Mouse (Mus musculus): ENCODE data around the gene Pdzd2. TPM values are rescaled to one million over a fixed set of nuclear protein-coding genes. Genes with fewer than 3 reads are reported as not detected.
A peak's percentile ranks its signal among the peaks of the same experiment; 100 is the strongest.

Pdzd2 gene
- polyA plus RNA-seq, 1 experiment from 2014 or later: 21.8 TPM

GRCm38 (mm10) chr15:12588661-12589060 lies 151.1 kb downstream of the Pdzd2 start:
- WGBS: 90% methylated on average over 3 of the region's 3 CpGs
- Histone ChIP-seq H3K9ac (no peak overlapping the region), H3K27ac (no peak overlapping the region)

DNA sequence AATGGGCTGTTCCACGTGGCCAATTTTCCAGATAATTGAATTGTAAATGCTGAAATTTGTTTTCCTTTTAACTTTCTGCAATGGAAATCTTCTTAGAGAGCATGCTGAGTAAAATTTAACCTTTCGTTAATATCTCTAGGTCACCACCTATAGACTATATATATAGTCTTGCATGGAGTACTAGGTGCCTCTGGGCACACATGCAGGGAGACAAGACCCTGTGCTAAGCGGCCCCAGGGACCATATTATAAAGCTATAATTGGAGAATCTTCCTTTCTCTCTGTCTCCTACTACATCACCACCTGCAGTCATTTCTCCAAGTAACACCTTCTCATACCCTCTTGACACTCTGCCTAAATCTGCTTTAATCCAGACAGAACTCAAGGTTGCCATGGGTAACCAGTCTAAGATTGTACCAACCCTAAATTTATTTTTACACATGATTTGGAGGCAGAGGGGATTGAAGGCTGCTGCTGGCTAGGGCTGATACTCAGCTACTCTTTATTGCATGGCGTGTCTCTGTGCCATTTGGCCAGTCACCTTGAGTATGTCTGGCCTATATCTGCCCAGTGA lies 152.8 kb downstream of the Pdzd2 start:
- Histone ChIP-seq H3K27me3 (0 out of 2 replicates have a peak, but pooled peaks cover 10% of the 10 kb centered on the region), H3K9me3 (no peaks in the 10 kb centered on the region), H3K4me3 (no peak overlapping the region), H3K27ac (no peak overlapping the region), H3K9ac (no peak overlapping the region), H3K4me2 (no peak overlapping the region), H3K36me3 (no peaks in the 10 kb centered on the region), H3K4me1 (peaks cover 11% of the 10 kb centered on the region; the same call in 1 of the 2 replicates)
- WGBS: 66% methylated on average over 4 of the region's 4 CpGs
- ATAC-seq (ENCODE audit: insufficient number of reproducible peaks, insufficient read depth, low FRiP score, low TSS enrichment, low read depth): no peak

More at GRCm38 (mm10) chr15:12588661-12589060, 151.1 kb downstream of the Pdzd2 start:
- no peaks in the 10 kb centered on the region for H3K9me3 ChIP-seq
- peaks cover 11% of the 10 kb centered on the region; the same call in 1 of the 2 replicates for H3K4me1 ChIP-seq
- ATAC-seq (ENCODE audit: insufficient number of reproducible peaks, insufficient read depth, low FRiP score, low TSS enrichment, low read depth): no peak
- H3K4me2 ChIP-seq: no peak overlapping the region
- H3K36me3 ChIP-seq: peaks cover 5% of the 10 kb centered on the region; the same call in 1 of the 2 replicates
- H3K27me3 ChIP-seq: peaks cover 16% of the 10 kb centered on the region; the same call in 1 of the 2 replicates
- no peak overlapping the region for H3K4me3 ChIP-seq

DNA sequence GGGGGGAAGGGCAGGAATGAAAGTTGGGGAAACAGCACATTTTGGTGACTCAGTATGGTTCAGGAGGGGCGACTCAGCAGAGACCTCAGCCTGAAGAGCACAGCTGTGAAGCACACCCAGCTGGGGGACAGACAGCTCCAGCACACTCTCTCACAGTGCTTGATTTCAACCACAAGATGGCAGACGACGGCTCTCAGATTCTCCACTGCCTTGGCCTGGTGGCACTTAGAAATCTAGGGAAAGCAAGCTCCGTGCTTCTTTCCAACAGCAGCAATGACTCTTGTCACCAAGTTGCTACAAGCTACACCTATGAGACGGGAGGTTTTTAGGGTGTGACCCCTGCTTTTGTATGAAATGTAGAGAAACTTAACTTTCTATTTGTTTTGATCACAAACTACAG lies 153.6 kb downstream of the Pdzd2 start:
- H3K4me1 ChIP-seq: peaks cover 14% of the 10 kb centered on the region; the same call in 1 of the 2 replicates
- WGBS: 3% methylated on average over 5 of the region's 5 CpGs
- H3K9me3 ChIP-seq: no peaks in the 10 kb centered on the region
- H3K4me2 ChIP-seq: no peak overlapping the region
- no peak overlapping the region for H3K9ac ChIP-seq
- peak; percentile 78; the same call in 1 of the 2 replicates for ATAC-seq (ENCODE audit: insufficient number of reproducible peaks, insufficient read depth, low FRiP score, low TSS enrichment, low read depth)
- H3K27ac ChIP-seq: no peak overlapping the region
- H3K27me3 ChIP-seq: 0 out of 2 replicates have a peak, but pooled peaks cover 8% of the 10 kb centered on the region
- H3K36me3 ChIP-seq: no peaks in the 10 kb centered on the region
- no peak overlapping the region for H3K4me3 ChIP-seq

- Histone ChIP-seq H3K4me1 (peaks cover 6% of the 10 kb centered on the region; the same call in 1 of the 2 replicates), H3K4me2 (no peak overlapping the region), H3K27ac (no peak overlapping the region), H3K9ac (no peak overlapping the region), H3K27me3 (0 out of 2 replicates have a peak, but pooled peaks cover 8% of the 10 kb centered on the region), H3K4me3 (no peak overlapping the region), H3K36me3 (no peaks in the 10 kb centered on the region), H3K9me3 (no peaks in the 10 kb centered on the region)
- ATAC-seq (ENCODE audit: insufficient number of reproducible peaks, insufficient read depth, low FRiP score, low TSS enrichment, low read depth): no peak
- 90% methylated on average over 3 of the region's 3 CpGs for WGBS
Observed at GRCm38 (mm10) chr15:12583051-12583450, 156.7 kb downstream of the Pdzd2 start.

- H3K27ac ChIP-seq: no peak overlapping the region
- H3K9me3 ChIP-seq: no peaks in the 10 kb centered on the region
- no peaks in the 10 kb centered on the region for H3K36me3 ChIP-seq
- no peak overlapping the region for H3K4me2 ChIP-seq
- no peak for ATAC-seq (ENCODE audit: insufficient number of reproducible peaks, insufficient read depth, low FRiP score, low TSS enrichment, low read depth)
- H3K27me3 ChIP-seq: 0 out of 2 replicates have a peak, but pooled peaks cover 8% of the 10 kb centered on the region
- H3K9ac ChIP-seq: no peak overlapping the region
- no peak overlapping the region for H3K4me3 ChIP-seq
- peaks cover 4% of the 10 kb centered on the region for H3K4me1 ChIP-seq
Observed at GRCm38 (mm10) chr15:12582471-12582870, 157.3 kb downstream of the Pdzd2 start.

GRCm38 (mm10) chr15:12579196-12579595 lies 160.5 kb downstream of the Pdzd2 start:
- no peak for ATAC-seq (ENCODE audit: insufficient number of reproducible peaks, insufficient read depth, low FRiP score, low TSS enrichment, low read depth)
- Histone ChIP-seq H3K4me3 (no peak overlapping the region), H3K27me3 (no peaks in the 10 kb centered on the region), H3K36me3 (no peaks in the 10 kb centered on the region), H3K9me3 (no peaks in the 10 kb centered on the region), H3K27ac (no peak overlapping the region), H3K9ac (no peak overlapping the region), H3K4me2 (no peak overlapping the region), H3K4me1 (peaks cover 12% of the 10 kb centered on the region)
- 77% methylated on average over 6 of the region's 6 CpGs for WGBS

DNA sequence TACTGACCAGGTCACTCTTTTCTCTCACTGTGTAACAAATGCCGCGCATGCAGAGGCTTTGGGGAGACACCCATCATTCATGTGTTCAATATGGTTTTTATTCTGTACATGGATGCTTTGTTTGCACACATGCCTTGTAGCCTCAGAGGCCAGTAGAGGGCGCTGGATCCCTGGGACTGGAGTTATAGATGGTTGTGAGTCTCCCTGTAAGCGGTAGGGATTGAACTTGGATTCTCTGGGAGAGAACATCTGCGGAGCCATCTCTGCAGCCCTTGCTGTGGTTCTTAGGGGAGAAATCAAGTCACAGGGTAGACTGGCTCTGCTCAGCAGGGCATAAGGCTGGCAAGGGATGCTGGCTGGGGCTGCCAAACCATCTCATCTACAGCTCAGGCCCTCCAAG lies 161.4 kb downstream of the Pdzd2 start:
- Histone ChIP-seq H3K27me3 (no peaks in the 10 kb centered on the region), H3K9ac (no peak overlapping the region), H3K4me3 (no peak overlapping the region), H3K4me1 (peaks cover 12% of the 10 kb centered on the region), H3K9me3 (no peaks in the 10 kb centered on the region), H3K36me3 (no peaks in the 10 kb centered on the region), H3K27ac (no peak overlapping the region), H3K4me2 (no peak overlapping the region)
- 49% methylated on average over 5 of the region's 5 CpGs for WGBS
- ATAC-seq (ENCODE audit: insufficient number of reproducible peaks, insufficient read depth, low FRiP score, low TSS enrichment, low read depth): no peak

DNA sequence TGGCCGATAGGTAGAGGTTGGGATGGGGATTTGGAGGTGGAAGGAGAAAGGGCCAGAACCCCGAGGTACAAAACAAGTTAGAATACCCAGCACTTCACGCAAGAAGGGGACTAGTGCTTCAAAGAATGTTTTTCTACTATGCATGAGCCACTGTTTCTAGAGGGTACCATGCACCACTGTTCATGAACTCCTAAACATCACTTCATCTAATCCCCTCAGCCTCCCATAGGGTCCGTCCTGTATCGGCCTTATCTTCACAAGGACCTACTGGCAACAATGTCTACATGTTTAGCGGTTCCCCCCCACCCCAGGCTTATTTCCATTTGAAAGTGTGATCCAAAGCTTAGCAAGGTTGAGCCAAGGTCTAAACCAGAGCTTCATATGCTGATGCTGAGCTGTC lies 162.0 kb downstream of the Pdzd2 start:
- no peaks in the 10 kb centered on the region for H3K27me3 ChIP-seq
- peak overlapping the region; percentile 44; the same call in 1 of the 2 replicates for H3K4me2 ChIP-seq
- 0 out of 2 replicates have a peak overlapping the region, but pooled peaks have one; percentile 27 for H3K9ac ChIP-seq
- no peaks in the 10 kb centered on the region for H3K9me3 ChIP-seq
- H3K4me3 ChIP-seq: no peak overlapping the region
- 67% methylated on average over 6 of the region's 6 CpGs for WGBS
- no peaks in the 10 kb centered on the region for H3K36me3 ChIP-seq
- ATAC-seq (ENCODE audit: insufficient number of reproducible peaks, insufficient read depth, low FRiP score, low TSS enrichment, low read depth): no peak
- peaks cover 12% of the 10 kb centered on the region for H3K4me1 ChIP-seq
- H3K27ac ChIP-seq: no peak overlapping the region

DNA sequence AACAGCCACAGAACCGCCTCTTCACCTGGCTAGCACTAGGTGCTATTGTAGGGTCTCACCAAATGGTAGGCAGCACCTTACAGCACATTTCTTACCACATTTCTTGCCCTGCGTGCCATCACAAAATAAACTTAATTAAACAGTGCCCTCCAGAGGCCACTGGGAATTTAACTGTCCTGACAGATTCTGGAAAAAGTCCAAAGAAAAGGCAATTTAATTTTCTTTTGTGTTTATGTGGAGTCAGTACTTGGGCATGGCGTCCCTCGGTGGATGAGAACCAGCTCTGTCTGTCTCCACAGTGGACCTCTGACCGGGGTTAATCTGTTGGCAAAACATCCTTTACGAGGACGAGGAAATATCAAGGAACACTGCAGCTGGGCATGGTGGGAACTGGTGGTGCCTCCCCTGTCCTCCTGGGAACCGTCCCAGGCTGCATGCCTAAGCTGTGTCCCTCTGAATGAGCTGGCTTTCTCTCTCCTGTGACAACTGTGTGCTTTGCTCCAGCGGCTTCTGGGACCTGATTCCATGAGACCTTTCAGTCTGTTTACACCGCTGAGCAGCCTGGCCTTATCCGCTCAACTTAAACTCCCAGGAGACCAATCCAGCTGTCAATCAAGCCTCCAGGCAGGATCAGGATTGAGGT lies 162.5 kb downstream of the Pdzd2 start:
- 20% methylated on average over 11 of the region's 11 CpGs for WGBS
- Histone ChIP-seq H3K36me3 (no peaks in the 10 kb centered on the region), H3K27me3 (no peaks in the 10 kb centered on the region), H3K9me3 (no peaks in the 10 kb centered on the region), H3K4me1 (peaks cover 12% of the 10 kb centered on the region), H3K27ac (no peak overlapping the region), H3K4me3 (no peak overlapping the region), H3K9ac (0 out of 2 replicates have a peak overlapping the region, but pooled peaks have one; percentile 27), H3K4me2 (peak overlapping the region; percentile 44)
- no peak for ATAC-seq (ENCODE audit: insufficient number of reproducible peaks, insufficient read depth, low FRiP score, low TSS enrichment, low read depth)

- Histone ChIP-seq H3K9me3 (no peaks in the 10 kb centered on the region), H3K36me3 (no peaks in the 10 kb centered on the region), H3K4me3 (no peak overlapping the region), H3K27me3 (no peaks in the 10 kb centered on the region), H3K4me2 (no peak overlapping the region), H3K4me1 (peaks cover 9% of the 10 kb centered on the region), H3K27ac (0 out of 2 replicates have a peak overlapping the region, but pooled peaks have one; percentile 16), H3K9ac (no peak overlapping the region)
- WGBS: 58% methylated on average over 3 of the region's 3 CpGs
- ATAC-seq (ENCODE audit: insufficient number of reproducible peaks, insufficient read depth, low FRiP score, low TSS enrichment, low read depth): no peak
Observed at GRCm38 (mm10) chr15:12573621-12574020, 166.1 kb downstream of the Pdzd2 start.

GRCm38 (mm10) chr15:12571168-12571567 lies 168.6 kb downstream of the Pdzd2 start:
- Histone ChIP-seq H3K27me3 (no peaks in the 10 kb centered on the region), H3K9me3 (no peaks in the 10 kb centered on the region), H3K4me2 (no peak overlapping the region), H3K9ac (no peak overlapping the region), H3K4me1 (no peaks in the 10 kb centered on the region), H3K27ac (no peak overlapping the region), H3K4me3 (no peak overlapping the region), H3K36me3 (no peaks in the 10 kb centered on the region)
- whole genome bisulfite sequencing: 72% methylated on average over 4 of the region's 4 CpGs
- ATAC-seq (ENCODE audit: insufficient number of reproducible peaks, insufficient read depth, low FRiP score, low TSS enrichment, low read depth): no peak
